Mouse (Mus musculus) midbrain, embryonic 11.5 days (tissue): ENCODE results near the gene Tex37. TPM values are rescaled to one million over a fixed set of nuclear protein-coding genes. Genes with fewer than 3 reads are reported as not detected.
A peak's percentile ranks its signal among the peaks of the same experiment; 100 is the strongest.

Experiments
- ATAC-seq: fragments of 200-750 bp; cut with Nextera tagmentation; 2 replicates; pipeline ENCODE4 v1.8.0; 2017; ENCODE audit warnings: moderate TSS enrichment, moderate library complexity; ENCODE audit not compliant: low FRiP score
- DNase-seq: peaks from one replicate; pipeline ENCODE4 v3.0.0; 2015; ENCODE audit warnings: low spot score; ENCODE audit errors: missing footprints
- H3K27ac ChIP-seq: fragments of 300-500 bp; sonication (generic); 2 replicates; pipeline ENCODE4 v1.5.1; 2014; ENCODE audit warnings: low read depth, low read length
- H3K27me3 ChIP-seq: fragments of 300-500 bp; sonication (generic); 2 replicates; pipeline ENCODE4 v1.6.1; 2014; ENCODE audit warnings: mild to moderate bottlenecking, low read length, moderate library complexity, mixed read lengths; ENCODE audit not compliant: control insufficient read depth, insufficient read depth
- H3K36me3 ChIP-seq: fragments of 300-500 bp; sonication (generic); 2 replicates; pipeline ENCODE4 v1.6.1; 2014; ENCODE audit warnings: mild to moderate bottlenecking, low read length, moderate library complexity, mixed read lengths; ENCODE audit not compliant: control insufficient read depth, insufficient read depth
- H3K4me1 ChIP-seq: fragments of 300-500 bp; sonication (generic); 2 replicates; pipeline ENCODE4 v1.6.1; 2014; ENCODE audit warnings: low read length; ENCODE audit not compliant: control insufficient read depth, insufficient read depth
- H3K4me2 ChIP-seq: fragments of 300-500 bp; sonication (generic); 2 replicates; pipeline ENCODE4 v1.6.1; 2014; ENCODE audit warnings: mild to moderate bottlenecking, moderate library complexity
- H3K4me3 ChIP-seq: fragments of 300-500 bp; sonication (generic); 2 replicates; pipeline ENCODE4 v1.5.1; 2014; ENCODE audit warnings: low read depth, low read length
- H3K9ac ChIP-seq: fragments of 300-500 bp; sonication (generic); 2 replicates; pipeline ENCODE4 v1.6.1; 2014; ENCODE audit warnings: low read length
- H3K9me3 ChIP-seq: fragments of 300-500 bp; sonication (generic); 2 replicates; pipeline ENCODE4 v1.6.1; 2016; ENCODE audit warnings: low read length; ENCODE audit not compliant: control insufficient read depth
- WGBS: fragments of 180-500 bp; shearing (Covaris S2); extraction: QIAGEN DNeasy Blood & Tissue Kit; methylation state at CpG from one replicate; pipeline ENCODE4 v1.1.7; 2014; 5-methylcytosine and 5-hydroxymethylcytosine counted together
- polyA plus RNA-seq: library from polyadenylated mRNA; unstranded; fragments of >200 nt; fragmentation: Nextera tagmentation; extraction: Ambion mirVana; gene quantifications from 2 replicates; pipeline ENCODE4 v1.2.1, GENCODE M21; 2014

Tex37 gene
- polyA plus RNA-seq, 1 experiment from 2014 or later = not detected

DNA sequence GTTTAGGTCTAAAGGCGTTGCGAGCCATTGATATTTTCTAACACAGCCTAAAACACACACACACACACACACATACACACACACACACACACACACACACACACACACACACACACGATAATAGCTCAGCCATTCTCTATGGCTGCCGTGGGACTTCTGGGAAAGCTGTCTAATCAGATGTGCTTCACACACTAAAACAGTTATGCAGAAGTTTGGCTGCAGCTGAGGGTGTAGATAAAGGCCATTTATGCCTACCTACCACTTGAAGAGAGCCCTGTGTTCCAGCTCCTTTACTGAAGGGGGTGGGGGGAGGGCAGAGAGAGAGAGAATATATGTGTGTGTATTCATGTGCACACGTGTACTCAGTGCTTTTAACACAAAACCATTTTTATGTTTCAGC, 15.0 kb downstream of the Tex37 start:
- Histone ChIP-seq H3K36me3 (peaks cover 4% of the 10 kb centered on the region), H3K4me2 (no peak overlapping the region), H3K27ac (no peak overlapping the region), H3K9ac (no peak overlapping the region), H3K9me3 (no peaks in the 10 kb centered on the region), H3K4me1 (no peaks in the 10 kb centered on the region), H3K4me3 (no peak overlapping the region), H3K27me3 (no peaks in the 10 kb centered on the region)
- WGBS = 90% methylated on average over 5 of the region's 5 CpGs
- DNase-seq (no peak), ATAC-seq (no peak)

DNA sequence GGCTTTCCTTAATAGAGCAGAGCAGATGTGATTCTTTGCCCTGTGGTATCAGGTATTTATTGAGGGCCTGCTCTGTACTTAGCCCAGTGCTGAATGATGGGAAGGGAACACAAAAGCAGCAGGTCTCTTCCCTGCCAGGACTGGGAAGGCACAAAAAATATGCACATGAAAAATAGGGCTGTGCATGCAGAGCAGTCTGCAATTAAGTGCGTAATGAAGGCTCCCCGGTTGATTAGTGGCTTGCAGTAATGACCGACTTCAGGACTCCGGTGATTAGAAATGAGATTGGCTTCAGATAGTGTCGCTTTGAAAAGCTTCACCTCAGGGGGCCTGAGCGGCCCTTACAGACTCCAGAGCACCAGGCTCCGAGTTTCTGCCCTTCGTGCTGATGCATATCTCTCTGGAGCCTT, 19.1 kb downstream of the Tex37 start:
- Histone ChIP-seq H3K9ac (no peak overlapping the region), H3K36me3 (peaks cover 4% of the 10 kb centered on the region), H3K4me2 (no peak overlapping the region), H3K27me3 (no peaks in the 10 kb centered on the region), H3K4me1 (no peaks in the 10 kb centered on the region), H3K27ac (no peak overlapping the region), H3K9me3 (no peaks in the 10 kb centered on the region), H3K4me3 (no peak overlapping the region)
- no peak for ATAC-seq
- DNase-seq = no peak
- WGBS = 38% methylated on average over 8 of the region's 8 CpGs

DNA sequence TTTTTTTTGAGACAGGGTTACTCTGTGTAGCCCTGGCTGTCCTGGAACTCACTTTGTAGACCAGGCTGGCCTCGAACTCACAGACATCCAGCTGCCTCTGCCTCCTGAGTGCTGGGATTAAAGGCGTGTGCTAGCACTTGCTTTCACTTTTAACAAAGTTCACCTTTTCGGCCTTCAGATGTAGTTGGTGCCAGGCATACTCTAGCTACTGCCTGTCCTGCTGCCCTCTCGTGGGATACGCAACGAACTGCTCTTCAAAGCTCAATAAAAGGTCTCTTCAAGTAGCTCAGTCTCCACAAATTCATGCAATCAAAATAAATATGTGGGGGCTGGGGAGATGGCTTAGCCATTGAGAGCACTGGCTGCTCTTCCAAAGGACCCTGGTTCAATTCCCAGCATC, 20.6 kb downstream of the Tex37 start:
- WGBS = 83% methylated on average over 6 of the region's 6 CpGs
- no peak for DNase-seq
- Histone ChIP-seq H3K36me3 (peaks cover 4% of the 10 kb centered on the region; the same call in 1 of the 2 replicates), H3K27ac (no peak overlapping the region), H3K27me3 (no peaks in the 10 kb centered on the region), H3K4me3 (no peak overlapping the region), H3K9me3 (no peaks in the 10 kb centered on the region), H3K4me1 (no peaks in the 10 kb centered on the region), H3K9ac (no peak overlapping the region), H3K4me2 (no peak overlapping the region)
- ATAC-seq = no peak

DNA sequence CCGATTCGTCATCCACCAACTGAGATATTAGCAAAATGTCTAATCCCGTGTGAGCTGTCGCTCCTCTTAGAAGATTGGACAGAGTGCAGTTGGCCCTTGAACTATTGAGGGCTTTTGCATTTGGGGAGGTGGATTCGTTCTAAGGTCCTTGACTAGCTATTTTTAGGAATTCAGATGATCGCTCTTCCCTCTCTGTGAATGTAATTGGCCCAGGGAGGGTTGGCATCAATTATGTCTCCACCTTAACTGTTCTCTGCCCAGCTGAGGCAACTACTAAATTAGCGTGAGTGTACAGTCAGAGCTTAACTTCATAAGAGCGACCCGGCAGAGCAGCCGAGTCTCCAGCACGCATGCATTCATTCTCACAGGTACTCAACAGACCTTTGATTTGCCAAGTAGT, 30.7 kb downstream of the Tex37 start:
- H3K4me2 ChIP-seq = no peak overlapping the region
- WGBS = 94% methylated on average over 11 of the region's 11 CpGs
- H3K36me3 ChIP-seq = peaks cover 14% of the 10 kb centered on the region

DNA sequence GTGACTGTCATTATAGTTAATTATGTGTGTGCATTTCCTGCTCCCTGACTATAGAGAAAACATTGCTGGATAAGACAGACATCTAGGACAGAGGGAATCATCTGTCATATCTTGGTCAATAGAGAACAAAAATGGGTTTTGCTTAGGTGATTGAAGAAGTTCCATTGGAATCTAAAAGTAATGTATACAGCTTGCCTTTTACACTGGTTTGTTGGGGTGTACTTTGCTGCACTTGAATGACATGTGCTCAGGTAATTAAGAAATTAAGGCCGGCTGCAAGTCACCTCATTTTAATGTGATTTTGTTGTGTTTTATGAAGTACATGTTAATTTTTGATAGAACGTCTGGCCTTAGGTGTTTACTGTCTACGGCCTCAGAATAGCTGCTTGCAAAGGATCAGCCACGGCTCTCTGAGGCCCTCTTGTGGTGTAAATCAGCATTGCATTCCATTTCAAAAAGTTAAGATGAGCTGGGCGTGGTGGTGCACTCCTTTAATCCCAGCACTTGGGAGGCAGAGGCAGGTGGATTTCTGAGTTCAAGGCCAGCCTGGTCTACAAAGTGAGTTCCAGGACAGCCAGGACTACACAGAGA, 37.9 kb downstream of the Tex37 start:
- Histone ChIP-seq H3K9me3 (no peaks in the 10 kb centered on the region), H3K4me2 (no peak overlapping the region), H3K4me3 (no peak overlapping the region), H3K9ac (no peak overlapping the region), H3K36me3 (peaks cover 3% of the 10 kb centered on the region), H3K27ac (no peak overlapping the region), H3K4me1 (no peaks in the 10 kb centered on the region), H3K27me3 (no peaks in the 10 kb centered on the region)
- WGBS = 27% methylated on average over 5 of the region's 5 CpGs
- DNase-seq (peak; percentile 94), ATAC-seq (peak; percentile 68)

More for the DNA sequence above, 30.7 kb downstream of the Tex37 start:
- no peak for DNase-seq
- ATAC-seq = no peak
- no peak overlapping the region for H3K27ac ChIP-seq
- H3K9ac ChIP-seq = no peak overlapping the region
- no peaks in the 10 kb centered on the region for H3K27me3 ChIP-seq
- H3K4me3 ChIP-seq = no peak overlapping the region
- H3K9me3 ChIP-seq = no peaks in the 10 kb centered on the region
- no peaks in the 10 kb centered on the region for H3K4me1 ChIP-seq

DNA sequence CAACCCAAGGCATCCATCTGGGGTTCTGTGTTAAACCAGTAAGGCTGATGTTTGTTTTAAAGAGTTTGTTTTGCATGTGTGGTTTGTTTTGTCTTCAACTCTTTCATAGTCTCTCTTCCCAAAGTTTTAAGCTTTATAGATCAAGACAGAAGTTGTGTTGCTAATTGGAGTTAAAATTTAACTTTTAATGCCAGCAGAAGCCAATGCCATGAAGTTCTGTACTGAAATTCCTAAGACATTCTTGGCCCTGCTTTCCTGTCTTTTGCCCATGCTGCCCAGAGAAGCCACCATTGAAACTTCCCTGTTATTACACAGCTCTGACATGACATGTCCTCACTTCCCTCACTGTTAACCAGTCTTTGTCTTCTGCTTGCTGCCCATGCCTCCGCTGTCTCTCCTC, 43.7 kb downstream of the Tex37 start:
- H3K4me1 ChIP-seq = no peaks in the 10 kb centered on the region
- no peak overlapping the region for H3K4me2 ChIP-seq
- no peak overlapping the region for H3K27ac ChIP-seq
- WGBS = 100% methylated on average over 1 of the region's 1 CpGs
- no peaks in the 10 kb centered on the region for H3K36me3 ChIP-seq
- no peaks in the 10 kb centered on the region for H3K27me3 ChIP-seq
- ATAC-seq = no peak
- H3K9ac ChIP-seq = no peak overlapping the region
- no peaks in the 10 kb centered on the region for H3K9me3 ChIP-seq
- no peak overlapping the region for H3K4me3 ChIP-seq
- DNase-seq = no peak

DNA sequence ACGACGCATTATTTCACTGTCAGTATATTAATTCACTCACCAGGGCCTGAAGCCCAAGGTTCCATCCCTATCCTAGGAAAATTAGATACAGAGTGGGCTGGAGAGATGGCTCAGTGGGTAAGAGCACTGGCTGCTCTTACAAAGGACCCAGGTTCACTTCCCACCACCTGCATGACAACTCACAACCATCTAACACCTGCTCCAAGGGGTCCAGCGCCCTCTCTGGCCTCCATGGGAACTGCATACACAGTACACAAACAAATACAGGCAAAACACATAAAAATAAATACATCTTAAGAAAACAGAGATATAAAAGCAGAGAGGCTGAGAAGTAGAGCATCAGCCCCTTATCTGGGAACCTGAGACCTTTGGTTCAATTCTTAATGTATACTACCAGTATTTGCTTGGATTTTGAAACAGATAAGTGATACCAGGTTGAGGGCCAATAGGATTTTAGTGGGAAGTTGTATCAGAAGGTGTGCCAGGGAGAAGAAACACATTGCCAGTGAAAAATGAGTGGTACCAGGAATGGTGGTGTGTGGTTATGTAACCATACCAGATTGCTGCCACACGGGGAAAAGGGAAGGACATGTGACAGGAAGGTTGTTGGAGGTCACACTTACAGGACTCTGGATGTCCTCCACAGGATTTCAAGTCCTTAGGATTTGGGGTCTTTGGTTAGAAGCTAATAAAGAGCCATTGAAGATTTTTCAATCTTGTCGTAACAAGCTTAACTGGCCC, 44.5 kb downstream of the Tex37 start:
- Histone ChIP-seq H3K27ac (no peak overlapping the region), H3K36me3 (no peaks in the 10 kb centered on the region), H3K4me1 (no peaks in the 10 kb centered on the region), H3K27me3 (no peaks in the 10 kb centered on the region), H3K4me2 (no peak overlapping the region), H3K4me3 (no peak overlapping the region), H3K9me3 (no peaks in the 10 kb centered on the region), H3K9ac (no peak overlapping the region)
- ATAC-seq (no peak), DNase-seq (no peak)
- WGBS = 79% methylated on average over 5 of the region's 5 CpGs

DNA sequence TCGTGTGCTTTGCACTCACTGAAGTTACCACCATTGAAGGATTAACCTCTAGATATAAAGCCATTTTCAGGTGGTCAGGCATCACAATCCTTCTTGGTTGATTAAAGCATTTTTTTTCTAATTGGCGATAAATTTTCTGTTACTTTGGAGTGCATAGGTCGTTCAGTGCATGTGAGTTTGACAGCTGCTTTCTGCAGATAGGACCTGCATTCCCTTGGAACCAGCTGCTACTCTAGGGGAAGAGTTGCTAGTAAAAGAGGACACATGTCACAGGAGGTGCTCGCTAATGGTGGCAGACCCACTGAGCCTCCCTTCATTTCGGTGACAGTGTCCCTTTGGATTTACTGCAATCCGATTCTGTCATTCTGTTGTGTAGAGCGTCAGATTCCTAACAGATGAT, 46.2 kb downstream of the Tex37 start:
- no peak overlapping the region for H3K9ac ChIP-seq
- H3K27ac ChIP-seq = no peak overlapping the region
- no peaks in the 10 kb centered on the region for H3K27me3 ChIP-seq
- WGBS = 86% methylated on average over 7 of the region's 7 CpGs
- H3K9me3 ChIP-seq = no peaks in the 10 kb centered on the region
- no peak for DNase-seq
- no peak overlapping the region for H3K4me2 ChIP-seq
- ATAC-seq = peak; percentile 25; the same call in 1 of the 2 replicates
- H3K36me3 ChIP-seq = no peaks in the 10 kb centered on the region
- H3K4me3 ChIP-seq = no peak overlapping the region
- no peaks in the 10 kb centered on the region for H3K4me1 ChIP-seq

DNA sequence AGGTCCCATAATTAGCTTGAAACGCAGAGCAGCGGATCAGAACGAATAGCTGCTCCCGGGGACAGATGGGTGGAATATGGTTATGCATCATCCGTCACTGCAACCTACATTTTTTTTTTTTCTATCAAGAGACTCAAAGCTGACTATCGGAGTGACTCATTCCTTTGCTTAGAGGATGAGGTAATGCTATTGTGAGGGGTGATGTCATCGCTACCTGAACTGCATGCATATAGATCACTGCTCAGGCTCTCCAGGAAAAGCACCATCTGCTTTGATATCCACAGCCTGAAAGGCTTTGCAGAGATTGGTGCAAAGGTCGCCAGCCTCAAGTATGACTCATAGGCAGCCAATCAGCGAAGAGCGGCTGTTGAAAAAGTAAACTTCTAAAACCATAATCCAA, 46.6 kb downstream of the Tex37 start:
- 81% methylated on average over 10 of the region's 10 CpGs for WGBS
- no peaks in the 10 kb centered on the region for H3K27me3 ChIP-seq
- no peak for DNase-seq
- ATAC-seq = peak; percentile 76
- no peak overlapping the region for H3K9ac ChIP-seq
- no peaks in the 10 kb centered on the region for H3K9me3 ChIP-seq
- no peaks in the 10 kb centered on the region for H3K4me1 ChIP-seq
- H3K4me2 ChIP-seq = no peak overlapping the region
- H3K4me3 ChIP-seq = no peak overlapping the region
- no peaks in the 10 kb centered on the region for H3K36me3 ChIP-seq
- no peak overlapping the region for H3K27ac ChIP-seq
